Mouse (Mus musculus): Measurements from ENCODE around the gene Irf6. TPM values are rescaled to one million over a fixed set of nuclear protein-coding genes. Genes with fewer than 3 reads are reported as not detected.

Gene Irf6
- total RNA-seq, 2 experiments from 2014 or later: 0.68 to 1.1 TPM

DNA sequence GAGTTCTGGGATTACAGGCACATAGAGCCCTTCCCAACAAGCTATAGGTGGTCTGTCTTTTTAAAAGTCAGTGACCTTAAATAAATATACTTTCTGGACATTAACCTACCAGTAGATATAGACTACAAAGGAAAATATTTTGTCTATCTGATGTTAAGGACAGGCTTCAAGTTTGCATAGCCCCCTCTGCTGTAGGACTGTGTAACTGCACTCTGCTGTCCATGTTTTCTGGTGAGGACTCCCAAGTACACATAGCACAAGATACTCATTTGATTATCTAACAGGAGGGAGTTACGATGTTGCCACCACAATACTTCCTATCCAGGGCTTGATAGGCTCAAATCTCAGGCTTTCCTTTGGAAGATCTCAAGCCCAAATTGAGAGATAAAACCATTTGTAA, 19.2 kb upstream of the Irf6 start:
- no peak; the same call in 1 of the 2 replicates for TF ChIP-seq CTCF (IDR thresholded peaks at IDR 0.05)
- intact Hi-C loops (cut with DNase I): no loop called here

DNA sequence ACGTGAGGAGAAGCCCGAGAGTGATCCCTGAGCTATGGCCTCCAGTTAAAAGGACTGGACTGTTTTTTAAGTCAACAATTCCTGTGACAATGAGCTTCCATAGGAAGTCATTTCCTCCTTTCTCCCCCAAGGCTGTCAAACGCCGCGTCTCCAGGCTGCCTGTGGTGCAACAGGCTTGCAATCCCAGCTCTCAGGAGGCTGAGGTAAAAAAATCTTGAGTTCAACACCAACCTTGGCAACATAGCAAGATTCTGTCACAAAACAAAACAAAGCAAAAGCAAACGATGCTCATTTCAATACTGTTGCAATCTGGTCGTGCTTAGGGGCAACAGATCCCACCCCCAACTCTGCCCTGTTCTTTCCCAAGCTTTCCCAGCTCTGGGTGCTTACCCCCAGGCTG, 14.8 kb upstream of the Irf6 start:
- Histone ChIP-seq H3K4me3 (no peak overlapping the region), H3K27ac (no peak overlapping the region)
- intact Hi-C loops (cut with DNase I): no loop called here
- no peak for DNase-seq (ENCODE audit: extremely low spot score in 1 of 2, low spot score in 2 of 2)
- no peak for TF ChIP-seq CTCF (IDR thresholded peaks at IDR 0.05)

More for the DNA sequence above, 19.2 kb upstream of the Irf6 start:
- H3K27ac ChIP-seq: no peak overlapping the region
- no peak overlapping the region for H3K4me3 ChIP-seq
- no peak for DNase-seq (ENCODE audit: extremely low spot score in 1 of 2, low spot score in 2 of 2)

DNA sequence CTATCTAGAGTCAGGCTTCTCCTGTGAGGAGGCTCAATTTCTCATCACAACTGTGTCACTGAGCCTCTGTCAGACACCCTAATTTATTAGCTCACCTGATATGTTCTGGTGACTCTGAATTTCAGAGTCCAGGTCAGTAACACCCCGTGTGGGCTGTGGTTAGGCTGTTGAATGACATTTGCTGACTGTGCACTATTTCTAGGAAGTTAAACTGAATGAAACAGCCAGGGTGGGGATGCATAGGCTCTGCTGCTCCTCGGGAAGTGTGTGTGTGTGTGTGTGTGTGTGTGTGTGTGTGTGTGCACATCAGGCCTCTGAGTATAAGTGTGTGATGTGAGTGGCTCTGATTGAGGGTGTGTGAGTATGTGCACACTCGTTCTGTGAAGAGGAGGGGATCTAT, 14.2 kb upstream of the Irf6 start:
- intact Hi-C loops (cut with DNase I): no loop called here
- DNase-seq (ENCODE audit: extremely low spot score in 1 of 2, low spot score in 2 of 2): no peak
- Histone ChIP-seq H3K4me3 (no peak overlapping the region), H3K27ac (no peak overlapping the region)
- no peak for TF ChIP-seq CTCF (IDR thresholded peaks at IDR 0.05)

DNA sequence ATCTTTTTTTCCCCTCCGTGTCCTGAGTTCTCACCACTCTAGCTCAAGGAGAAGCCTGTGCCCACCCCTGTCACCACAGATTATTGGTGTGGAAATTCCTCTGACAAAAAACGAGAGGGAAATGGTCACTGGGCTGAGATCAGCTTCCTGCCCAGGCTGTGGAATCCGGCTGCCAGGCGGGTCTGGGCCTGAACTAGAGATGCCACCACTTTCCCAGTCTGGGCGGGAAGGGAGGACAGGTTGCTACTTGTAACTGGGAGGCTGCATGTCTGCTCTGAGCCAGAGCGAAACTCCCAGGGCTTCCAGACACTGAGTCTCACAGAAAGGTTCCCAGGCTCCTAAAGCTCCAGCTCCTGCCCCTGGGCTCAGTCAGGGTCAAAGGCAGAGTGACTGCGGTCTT, 11.8 kb upstream of the Irf6 start:
- H3K4me3 ChIP-seq: no peak overlapping the region
- DNase-seq (ENCODE audit: extremely low spot score in 1 of 2, low spot score in 2 of 2): no peak
- TF ChIP-seq CTCF (IDR thresholded peaks at IDR 0.05): no peak
- H3K27ac ChIP-seq: no peak overlapping the region
- intact Hi-C loops (cut with DNase I): no loop called here

- Histone ChIP-seq H3K4me3 (no peak overlapping the region), H3K27ac (no peak overlapping the region)
- intact Hi-C loops (cut with DNase I): no loop called here
- TF ChIP-seq CTCF (IDR thresholded peaks at IDR 0.05): no peak
- no peak for DNase-seq (ENCODE audit: extremely low spot score in 1 of 2, low spot score in 2 of 2)
Measured at GRCm38 (mm10) chr1:193142517-193143062, 10.3 kb upstream of the Irf6 start.

- H3K27ac ChIP-seq: no peak overlapping the region
- no peak for DNase-seq (ENCODE audit: extremely low spot score in 1 of 2, low spot score in 2 of 2)
- no peak for TF ChIP-seq CTCF (IDR thresholded peaks at IDR 0.05)
- H3K4me3 ChIP-seq: no peak overlapping the region
- intact Hi-C loops (cut with DNase I): no loop called here
Measured at GRCm38 (mm10) chr1:193144516-193144915, 8.4 kb upstream of the Irf6 start.

DNA sequence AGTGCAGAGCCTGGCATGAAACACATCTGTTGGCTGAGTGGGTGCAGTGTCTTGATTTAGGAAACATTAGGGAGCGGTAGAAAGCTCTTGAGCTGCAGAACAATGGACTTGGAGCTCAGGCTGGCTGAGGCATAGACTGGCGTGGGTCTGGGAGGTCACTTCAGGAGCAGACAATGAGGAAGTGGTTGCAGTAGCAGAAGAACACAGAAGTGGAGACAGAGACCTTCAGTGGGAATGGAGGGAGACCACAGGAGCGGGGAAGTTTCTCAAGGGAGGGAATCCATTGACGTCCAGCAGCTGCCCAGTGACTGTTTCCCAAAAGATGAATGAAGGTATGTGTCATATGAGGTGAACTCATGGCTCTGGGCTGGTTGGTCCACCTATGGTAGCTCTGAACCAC, 7.8 kb upstream of the Irf6 start:
- TF ChIP-seq CTCF (IDR thresholded peaks at IDR 0.05): no peak
- Histone ChIP-seq H3K4me3 (no peak overlapping the region), H3K27ac (no peak overlapping the region)
- intact Hi-C loops (cut with DNase I): no loop called here
- DNase-seq (ENCODE audit: extremely low spot score in 1 of 2, low spot score in 2 of 2): no peak

- Histone ChIP-seq H3K4me3 (no peak overlapping the region), H3K27ac (no peak overlapping the region)
- intact Hi-C loops (cut with DNase I): no loop called here
- no peak for DNase-seq (ENCODE audit: extremely low spot score in 1 of 2, low spot score in 2 of 2)
- no peak for TF ChIP-seq CTCF (IDR thresholded peaks at IDR 0.05)
Measured at GRCm38 (mm10) chr1:193146416-193146815, 6.5 kb upstream of the Irf6 start.

DNA sequence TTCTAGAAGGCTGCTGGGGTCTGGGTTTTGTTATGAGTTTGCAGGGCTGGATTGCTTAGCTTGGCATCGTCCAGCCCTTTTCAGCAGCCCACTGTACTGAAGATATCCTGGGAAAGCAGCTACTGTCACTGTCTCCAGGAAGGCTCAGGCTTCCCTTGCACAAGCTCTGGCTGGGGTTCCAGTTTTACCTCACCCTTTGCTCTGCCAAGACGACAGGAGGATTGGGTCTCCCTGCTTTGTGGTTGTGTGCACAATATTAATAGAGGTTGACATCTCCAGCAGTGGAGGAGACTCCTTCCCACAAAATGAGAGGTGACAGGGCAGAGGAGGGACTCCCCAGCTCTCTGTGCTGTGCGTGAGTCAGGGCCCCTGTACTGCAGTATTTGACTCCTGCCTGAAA, 3.7 kb upstream of the Irf6 start:
- TF ChIP-seq CTCF (IDR thresholded peaks at IDR 0.05): no peak
- Histone ChIP-seq H3K27ac (no peak overlapping the region), H3K4me3 (no peak overlapping the region)
- intact Hi-C loops (cut with DNase I): no loop called here
- DNase-seq (ENCODE audit: extremely low spot score in 1 of 2, low spot score in 2 of 2): no peak

DNA sequence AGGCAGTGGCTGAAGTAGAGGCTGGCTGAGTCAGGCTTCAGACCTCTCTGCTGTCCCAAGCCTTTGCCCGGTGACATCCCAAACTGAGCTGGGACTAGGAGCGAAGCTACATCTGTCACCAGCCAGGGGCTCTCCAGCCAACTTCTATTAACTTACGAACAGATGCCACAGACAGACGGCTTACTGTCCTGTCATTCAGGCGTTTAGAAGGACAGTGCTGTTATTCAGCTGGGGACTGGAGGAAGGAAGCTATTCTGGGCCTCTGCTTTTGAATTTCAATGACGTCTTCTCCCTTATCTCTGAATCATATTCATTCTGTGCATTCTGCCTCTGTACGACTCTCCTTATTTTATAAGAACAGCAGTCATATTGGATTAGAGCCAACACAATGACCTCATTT, 1.8 kb upstream of the Irf6 start:
- no peak overlapping the region for H3K27ac ChIP-seq
- H3K4me3 ChIP-seq: no peak overlapping the region
- DNase-seq (ENCODE audit: extremely low spot score in 1 of 2, low spot score in 2 of 2): no peak
- TF ChIP-seq CTCF (IDR thresholded peaks at IDR 0.05): no peak
- intact Hi-C loops (cut with DNase I): no loop called here

- no peak for DNase-seq (ENCODE audit: extremely low spot score in 1 of 2, low spot score in 2 of 2)
- TF ChIP-seq CTCF (IDR thresholded peaks at IDR 0.05): no peak
- intact Hi-C loops (cut with DNase I): no loop called here
- Histone ChIP-seq H3K27ac (no peak overlapping the region), H3K4me3 (no peak overlapping the region)
Measured at GRCm38 (mm10) chr1:193153561-193153960, 650 bp downstream of the Irf6 start.

- H3K4me3 ChIP-seq: no peak overlapping the region
- no peak for TF ChIP-seq CTCF (IDR thresholded peaks at IDR 0.05)
- H3K27ac ChIP-seq: no peak overlapping the region
- intact Hi-C loops (cut with DNase I): no loop called here
- no peak for DNase-seq (ENCODE audit: extremely low spot score in 1 of 2, low spot score in 2 of 2)
Measured at GRCm38 (mm10) chr1:193156316-193157110, 3.6 kb downstream of the Irf6 start.

DNA sequence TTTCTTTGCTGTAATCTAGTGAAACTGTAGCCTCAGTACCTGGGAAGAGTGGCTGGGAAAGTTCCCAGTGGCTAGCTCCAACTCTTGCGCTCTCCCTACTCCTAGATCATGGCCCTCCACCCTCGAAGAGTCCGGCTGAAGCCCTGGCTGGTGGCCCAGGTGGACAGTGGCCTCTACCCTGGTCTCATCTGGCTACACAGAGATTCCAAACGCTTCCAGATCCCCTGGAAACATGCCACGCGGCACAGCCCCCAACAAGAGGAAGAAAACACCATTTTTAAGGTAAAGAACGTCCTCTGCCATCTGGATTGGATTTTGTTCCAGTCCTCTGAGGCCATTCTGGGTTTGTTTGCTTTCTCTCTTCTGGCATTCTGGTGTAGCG, 4.2 kb downstream of the Irf6 start:
- no peak for TF ChIP-seq CTCF (IDR thresholded peaks at IDR 0.05)
- intact Hi-C loops (cut with DNase I): no loop called here
- DNase-seq (ENCODE audit: extremely low spot score in 1 of 2, low spot score in 2 of 2): no peak
- no peak overlapping the region for H3K4me3 ChIP-seq
- H3K27ac ChIP-seq: no peak overlapping the region

All from left cerebral cortex, adult 2 months (tissue).